Mouse (Mus musculus) heart, adult 8-10 months (tissue): ENCODE results near the gene Atg9b. TPM values are rescaled to one million over a fixed set of nuclear protein-coding genes. Genes with fewer than 3 reads are reported as not detected.

ENCODE experiments used
- DNase-seq: peaks from one replicate; pipeline ENCODE4 v3.0.0; 2022; ENCODE audit warnings: low spot score
- total RNA-seq, 4 experiments: library from RNA; stranded (reverse); gene quantifications; 2 replicates each; pipeline ENCODE4 v1.2.4; 2022

The Atg9b gene
- total RNA-seq, 4 experiments from 2014 or later = 0.73 to 1.7 (median 1.1) TPM

DNA sequence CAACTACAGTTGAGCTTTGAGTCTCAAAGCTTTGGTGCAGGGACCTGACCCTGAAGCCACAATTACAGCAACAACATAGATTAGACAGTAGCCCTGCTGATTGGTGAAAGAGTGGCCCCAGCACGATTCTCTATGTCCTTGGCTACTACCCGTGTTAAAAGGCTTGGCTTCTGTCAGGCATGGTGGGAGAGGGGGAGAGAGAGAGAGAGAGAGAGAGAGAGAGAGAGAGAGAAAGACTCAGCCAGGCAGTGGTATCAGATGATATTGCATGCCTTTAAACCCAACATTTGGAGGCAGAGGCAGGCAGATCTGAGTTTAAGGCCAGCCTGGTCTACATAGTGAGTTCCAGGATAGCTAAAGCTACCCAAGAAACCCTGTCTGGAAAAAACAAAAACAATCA, 10.0 kb downstream of the Atg9b start:
- DNase-seq = no peak

DNA sequence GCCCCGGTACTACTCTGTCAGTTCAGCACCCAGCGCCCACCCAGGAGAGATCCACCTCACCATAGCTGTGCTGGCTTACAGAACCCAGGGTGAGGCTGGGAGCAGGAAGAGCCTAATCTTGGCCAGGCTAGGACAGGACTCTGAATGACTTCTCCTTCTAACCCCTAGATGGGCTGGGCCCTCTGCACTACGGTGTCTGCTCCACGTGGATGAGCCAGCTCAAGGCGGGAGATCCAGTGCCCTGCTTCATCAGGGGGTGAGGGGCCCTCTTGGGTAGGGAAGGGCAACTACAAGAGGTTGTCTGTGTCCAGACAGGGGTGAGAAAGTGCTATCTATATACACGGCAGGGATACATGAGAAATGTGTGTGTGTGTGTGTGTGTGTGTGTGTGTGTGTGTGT, 10.5 kb downstream of the Atg9b start:
- DNase-seq = no peak

DNA sequence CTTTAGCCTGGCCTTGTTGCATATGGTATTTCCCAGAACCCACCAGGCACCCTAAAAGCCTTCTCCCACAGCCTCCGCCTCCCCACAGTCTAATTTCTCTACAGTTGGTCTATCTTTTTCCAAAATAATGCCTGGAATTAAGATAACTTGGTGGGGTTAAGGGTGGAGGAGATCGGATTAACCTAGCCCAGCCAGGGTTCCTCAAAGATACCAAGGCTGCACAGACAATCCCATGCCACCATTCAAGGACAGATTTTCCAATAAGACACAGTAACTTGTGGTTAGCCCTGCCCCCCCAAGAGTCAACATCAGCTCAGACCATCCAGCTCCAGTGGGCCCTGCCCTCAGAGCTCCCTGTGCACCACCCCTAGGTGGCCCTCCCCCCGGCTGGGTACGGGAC, 11.4 kb downstream of the Atg9b start:
- no peak for DNase-seq

DNA sequence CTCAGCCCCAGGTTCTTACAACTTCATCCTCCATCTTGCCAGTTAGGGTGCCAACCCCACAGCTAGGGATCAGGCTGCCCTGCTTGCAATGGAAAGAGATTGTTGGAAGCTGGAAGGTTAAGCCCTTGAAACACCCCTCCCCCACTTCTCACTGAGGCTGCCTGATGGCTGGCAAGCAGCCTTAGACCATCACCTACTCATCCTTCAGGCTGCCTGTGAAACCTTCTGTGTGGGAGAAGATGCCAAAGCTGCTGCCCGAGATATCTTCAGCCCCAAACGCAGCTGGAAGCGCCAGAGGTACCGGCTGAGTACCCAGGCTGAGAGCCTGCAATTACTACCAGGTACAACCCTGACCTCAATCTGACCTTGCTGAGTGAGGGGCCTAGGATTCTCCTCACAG, 12.4 kb downstream of the Atg9b start:
- no peak for DNase-seq

DNA sequence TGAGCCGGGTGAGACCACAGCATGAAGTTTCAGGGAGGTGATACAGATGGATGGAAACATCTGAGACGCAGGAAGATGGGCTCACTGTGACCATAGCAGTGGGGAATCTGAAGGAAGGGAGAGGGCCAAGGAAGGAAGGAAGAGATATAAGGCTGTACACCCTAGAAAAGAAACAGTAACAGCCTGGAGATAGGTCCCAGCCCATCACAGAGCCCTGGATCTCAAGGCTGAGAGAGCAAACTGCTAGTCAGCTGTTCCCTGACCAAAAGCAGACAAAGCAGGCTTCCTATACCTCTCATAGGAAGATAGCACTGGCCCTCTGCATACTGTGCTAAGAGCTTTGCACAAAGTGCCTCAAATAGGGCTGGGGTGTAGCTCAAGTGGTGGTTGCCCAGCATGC, 13.2 kb downstream of the Atg9b start:
- DNase-seq = no peak

DNA sequence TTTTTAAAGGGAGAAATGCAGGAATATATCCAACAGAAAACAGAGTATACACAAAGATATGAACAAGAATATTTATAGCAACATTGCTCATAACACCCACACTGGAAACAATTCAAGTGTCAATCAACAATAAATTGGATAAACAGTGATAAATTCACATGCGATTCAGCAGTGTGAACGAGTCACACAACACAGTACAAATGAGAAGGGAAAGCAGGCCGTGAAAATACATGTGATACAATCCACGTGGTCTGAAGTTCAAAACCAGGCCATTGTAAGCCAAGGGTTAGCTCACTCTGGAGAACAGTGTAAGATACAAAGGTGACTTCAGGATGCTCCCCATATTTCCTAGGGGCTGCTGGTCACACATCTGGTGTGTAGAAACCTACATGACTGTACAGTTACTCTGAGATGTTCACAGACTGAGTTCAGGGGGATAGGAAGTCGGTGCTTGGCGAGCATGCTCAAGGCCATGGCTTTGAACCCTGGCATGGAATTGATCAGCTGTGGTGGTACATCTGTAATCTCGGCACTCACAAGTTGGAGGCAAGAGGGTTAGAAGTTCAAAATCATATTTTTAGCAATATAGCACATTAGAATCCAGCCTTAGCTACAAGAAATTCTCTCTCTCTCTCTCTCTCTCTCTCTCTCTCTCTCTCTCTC, 17.1 kb downstream of the Atg9b start:
- no peak for DNase-seq

DNA sequence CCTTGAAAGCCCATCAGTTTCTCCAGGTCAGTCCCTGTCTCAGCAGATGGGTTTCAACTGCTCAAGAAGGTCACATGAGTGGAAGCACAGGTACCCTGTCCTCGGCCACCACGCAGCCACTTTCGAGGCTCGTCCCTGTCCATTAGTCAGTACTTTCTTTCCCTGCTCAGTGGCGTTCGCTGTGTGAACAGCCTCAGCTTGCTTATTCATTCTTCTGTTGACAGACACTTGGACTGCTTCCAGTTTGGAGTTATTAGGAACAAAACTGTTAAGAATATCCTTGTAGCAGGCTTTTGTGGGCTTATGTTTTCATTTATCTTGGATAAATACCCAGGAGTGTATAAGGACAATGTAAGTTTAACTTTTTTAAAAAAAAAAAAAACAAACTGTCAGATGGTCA, 17.7 kb downstream of the Atg9b start:
- no peak for DNase-seq

DNA sequence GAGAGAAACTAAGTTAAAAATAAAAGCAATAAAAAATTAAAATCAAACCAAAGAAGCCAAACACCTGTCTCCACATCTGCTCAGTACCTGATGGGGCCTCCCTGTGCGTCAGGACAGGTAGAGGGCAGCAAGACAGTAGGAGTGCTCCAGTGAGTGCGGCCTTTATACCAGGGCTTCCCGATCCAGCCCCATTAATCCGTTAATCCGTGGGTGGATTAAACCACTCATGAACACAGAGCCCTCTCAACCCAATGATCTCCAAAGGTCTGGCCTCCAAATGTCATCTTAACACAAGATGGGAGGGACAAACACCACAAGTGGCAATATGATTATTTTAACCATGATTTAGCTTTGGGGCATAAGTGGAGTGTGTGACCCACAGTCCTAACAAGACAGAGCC, 18.1 kb downstream of the Atg9b start:
- DNase-seq = no peak

DNA sequence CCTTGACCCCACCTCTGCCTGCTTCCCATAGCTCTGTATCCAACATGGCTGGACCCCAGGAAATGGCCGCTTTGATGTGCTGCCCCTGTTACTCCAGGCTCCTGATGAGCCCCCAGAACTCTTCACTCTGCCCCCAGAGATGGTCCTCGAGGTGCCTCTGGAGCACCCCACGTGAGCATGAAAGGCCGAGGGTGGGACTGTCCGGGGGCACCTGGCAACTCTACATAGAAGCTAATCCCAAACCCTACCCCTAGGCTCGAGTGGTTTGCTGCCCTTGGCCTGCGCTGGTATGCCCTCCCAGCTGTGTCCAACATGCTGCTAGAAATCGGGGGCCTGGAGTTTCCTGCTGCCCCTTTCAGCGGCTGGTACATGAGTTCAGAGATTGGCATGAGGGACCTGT, 22.2 kb downstream of the Atg9b start:
- no peak for DNase-seq

DNA sequence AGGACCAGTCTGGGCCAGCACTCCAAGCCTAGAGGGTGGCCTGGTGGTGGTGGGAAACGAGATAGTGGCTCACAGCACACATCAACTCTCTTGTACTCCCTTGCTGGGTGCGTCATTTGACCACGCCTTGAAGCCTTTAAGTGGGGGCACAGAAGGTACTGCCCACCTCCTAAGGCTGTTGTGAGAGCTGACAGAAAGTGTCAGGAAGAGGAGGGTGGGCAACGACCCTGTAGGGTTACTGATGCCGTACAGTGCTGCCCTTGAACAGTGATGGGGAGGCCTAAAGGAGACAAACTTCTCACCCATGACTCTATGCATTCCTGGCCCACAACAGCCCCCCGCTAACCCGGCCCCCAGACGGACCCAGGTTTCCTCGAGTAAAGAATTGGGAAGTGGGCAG, 25.5 kb downstream of the Atg9b start:
- DNase-seq = no peak

DNA sequence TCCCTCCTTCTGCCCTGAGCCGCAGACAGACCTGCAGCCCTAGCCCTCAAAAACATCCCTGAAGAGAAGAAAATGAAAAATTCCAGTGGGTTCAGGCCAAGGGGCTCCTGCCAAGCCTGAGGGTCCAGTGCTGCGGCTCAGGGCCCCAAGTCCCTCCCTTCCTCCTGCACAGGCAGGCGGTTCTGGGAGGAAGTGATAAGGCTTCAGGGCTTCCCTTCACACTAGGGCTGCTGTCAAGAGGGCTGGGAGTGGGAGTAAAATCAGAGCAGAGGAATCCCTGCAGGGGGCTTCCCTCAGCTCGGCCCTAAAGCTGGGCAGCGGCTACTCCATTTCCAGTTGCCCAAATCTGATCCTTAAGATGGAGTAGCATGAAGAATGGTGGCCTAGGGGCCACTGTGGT, 26.4 kb downstream of the Atg9b start:
- no peak for DNase-seq

DNA sequence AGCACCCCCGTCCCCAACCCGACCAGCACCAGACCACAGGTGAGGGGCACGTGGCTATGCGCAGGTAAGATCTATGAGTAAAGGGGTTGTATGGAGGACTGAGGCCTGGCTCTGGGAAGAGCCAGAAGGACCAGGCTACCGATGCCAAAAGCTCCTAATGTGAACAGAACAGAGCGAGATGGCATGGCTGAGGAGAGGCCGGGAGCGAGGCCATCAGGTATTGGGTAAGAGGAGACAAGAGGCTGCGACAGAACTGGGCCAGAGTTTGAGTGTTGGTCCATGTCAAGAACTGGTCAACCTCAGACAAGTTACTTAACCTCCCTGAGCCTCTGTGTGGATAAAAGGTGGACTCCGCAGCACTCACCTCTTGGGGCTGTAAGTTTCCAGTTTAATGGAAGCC, 27.0 kb downstream of the Atg9b start:
- DNase-seq = no peak

DNA sequence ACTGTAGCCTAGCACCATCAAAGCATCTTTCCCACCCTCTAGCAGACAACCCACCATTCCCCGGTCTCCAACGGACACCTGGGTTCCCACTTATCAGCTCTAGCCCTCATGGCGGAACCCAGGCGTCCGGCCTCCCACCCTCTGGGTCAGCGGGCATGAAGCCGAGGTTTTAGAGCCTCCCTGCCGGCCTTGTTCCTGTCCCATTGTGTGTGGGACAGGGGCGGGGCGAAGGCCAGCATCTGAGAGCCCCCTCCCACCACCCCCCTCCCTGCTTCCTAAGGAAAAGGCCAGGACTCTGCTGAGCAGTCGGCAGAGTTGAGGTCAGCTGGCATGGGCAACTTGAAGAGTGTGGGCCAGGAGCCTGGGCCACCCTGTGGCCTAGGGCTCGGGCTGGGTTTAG, 27.4 kb downstream of the Atg9b start, which contains the start of gene Nos3:
Gene Nos3 (plus strand): TSS at position 303 of the 400 bp plus-strand sequence.
- peak; percentile 79 for DNase-seq

DNA sequence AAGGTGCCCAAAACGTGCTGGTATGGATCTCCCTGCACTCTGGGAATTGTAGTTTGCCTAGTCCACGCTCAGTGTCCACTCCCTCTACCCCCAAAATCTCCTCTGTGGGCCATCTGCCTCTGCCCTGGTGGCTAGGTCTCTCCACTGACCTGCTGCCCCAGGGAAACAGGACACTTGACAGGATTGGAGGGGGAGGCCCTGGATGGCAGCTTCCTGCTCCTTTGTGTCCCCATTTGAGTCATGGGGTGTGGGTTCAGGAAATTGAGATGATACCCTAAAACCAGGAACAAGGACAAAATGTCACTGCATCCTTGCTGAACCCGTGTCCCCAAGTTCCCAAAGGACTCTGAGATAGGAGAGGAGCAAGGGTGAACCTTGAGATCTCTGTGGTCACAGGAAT, 27.9 kb downstream of the Atg9b start:
- DNase-seq = no peak

DNA sequence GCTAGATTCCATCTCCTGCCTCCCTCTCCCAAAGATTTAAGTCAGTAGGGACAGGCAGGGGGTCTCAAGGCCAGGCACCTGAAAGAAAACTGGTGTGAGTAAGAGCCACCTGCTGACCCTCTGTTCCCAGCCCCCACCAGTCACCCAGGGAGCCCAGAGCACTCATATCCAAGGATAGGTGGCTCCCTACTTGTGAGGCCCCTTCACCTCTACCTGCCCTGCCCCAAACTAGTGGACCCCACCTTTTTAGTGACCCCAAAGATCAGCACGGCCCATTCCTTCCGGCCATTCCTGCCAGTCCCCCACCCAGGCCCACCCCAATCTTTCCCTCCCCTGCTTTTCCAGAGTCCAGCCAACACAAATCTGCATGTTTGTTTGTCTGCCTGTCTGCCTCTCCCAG, 28.5 kb downstream of the Atg9b start:
- DNase-seq = no peak

DNA sequence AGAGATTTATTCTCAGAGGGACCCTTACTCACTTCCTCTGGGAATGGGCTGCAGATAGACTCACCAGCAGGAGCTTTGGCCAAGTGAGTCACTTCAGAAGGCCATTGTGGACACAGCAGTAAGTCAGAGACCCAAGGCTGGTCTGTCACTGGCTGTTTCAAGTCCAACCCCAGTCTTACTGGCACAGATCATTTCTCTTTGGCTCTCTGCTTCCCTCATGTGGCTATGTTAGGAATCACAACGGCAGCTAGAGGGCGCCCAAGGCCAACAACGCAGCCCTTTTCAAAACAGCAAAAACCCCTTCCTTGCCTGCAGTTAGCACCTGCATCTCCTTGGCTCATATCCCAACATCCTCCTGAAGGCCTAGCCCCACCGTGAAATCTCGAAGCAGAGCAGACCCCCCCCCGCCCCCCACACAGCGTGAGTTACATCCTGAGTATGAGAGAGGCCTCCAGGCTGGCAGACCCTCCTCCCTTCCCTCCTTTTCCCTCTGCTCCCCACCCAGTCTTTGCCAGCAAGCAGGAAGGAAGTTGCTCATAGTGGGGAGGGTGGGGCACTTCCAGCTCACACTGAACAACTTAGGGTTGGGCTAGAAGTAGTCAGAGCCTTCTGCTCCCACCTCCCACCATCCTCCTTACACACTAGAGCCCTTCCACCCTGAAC, 31.0 kb downstream of the Atg9b start:
- DNase-seq = peak; percentile 88

DNA sequence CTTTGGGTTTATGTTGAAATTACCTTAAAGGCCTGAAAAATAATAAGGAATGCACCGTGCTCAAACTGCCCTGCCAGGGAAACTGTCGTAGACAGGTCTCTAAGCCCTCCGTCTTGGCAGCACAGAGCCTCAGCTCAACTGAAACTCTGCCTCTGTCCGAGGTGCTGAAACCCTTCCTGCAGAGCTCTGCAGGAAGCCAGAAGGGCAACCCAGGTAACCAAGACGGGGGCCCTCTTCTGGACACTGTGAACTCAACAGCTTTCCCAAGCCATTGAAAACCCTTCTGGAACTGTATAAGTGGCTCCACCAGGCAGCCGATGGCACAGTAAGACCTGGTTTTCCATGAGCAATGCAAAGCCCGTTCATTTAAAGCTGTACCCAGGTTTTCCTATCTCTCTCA, 34.5 kb downstream of the Atg9b start:
- DNase-seq = peak; percentile 59

DNA sequence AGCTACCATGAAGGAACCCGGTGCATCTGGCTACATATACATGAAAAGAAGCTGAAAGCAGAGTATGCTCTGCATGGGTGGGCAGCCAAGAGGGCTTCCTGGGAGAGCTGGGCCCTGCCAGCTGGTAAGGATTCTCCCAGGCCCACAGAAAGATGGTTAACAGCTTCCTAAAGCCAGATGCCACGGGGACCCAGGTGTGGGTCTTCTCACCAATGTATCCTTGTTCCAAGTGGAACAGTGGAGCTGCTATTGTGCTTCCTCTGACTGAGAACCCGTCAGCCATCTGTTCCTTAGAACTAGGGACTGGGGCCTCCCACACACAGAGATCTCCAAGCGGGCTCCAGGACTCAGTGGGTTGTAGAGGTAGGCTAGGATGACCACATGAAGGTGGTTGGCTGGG, 35.2 kb downstream of the Atg9b start:
- no peak for DNase-seq

DNA sequence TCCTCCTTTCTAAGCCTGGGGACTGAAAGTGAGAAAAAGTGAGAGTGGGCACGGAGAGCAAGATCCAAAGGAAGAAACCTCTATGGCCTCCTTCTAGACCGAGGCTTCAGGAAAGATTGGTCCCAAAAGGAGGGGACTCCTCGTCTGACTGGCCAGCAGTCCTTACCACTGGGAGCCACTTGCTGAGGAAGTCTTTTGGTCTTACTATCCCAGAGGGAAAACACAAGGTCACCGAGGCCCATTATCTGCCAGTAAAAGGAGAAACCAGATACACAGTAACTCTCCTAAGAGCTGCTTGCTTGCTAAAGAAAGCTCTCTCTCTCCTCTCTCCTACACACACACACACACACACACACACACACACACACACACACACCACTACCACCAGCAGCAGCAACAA, 38.6 kb downstream of the Atg9b start:
- no peak for DNase-seq

DNA sequence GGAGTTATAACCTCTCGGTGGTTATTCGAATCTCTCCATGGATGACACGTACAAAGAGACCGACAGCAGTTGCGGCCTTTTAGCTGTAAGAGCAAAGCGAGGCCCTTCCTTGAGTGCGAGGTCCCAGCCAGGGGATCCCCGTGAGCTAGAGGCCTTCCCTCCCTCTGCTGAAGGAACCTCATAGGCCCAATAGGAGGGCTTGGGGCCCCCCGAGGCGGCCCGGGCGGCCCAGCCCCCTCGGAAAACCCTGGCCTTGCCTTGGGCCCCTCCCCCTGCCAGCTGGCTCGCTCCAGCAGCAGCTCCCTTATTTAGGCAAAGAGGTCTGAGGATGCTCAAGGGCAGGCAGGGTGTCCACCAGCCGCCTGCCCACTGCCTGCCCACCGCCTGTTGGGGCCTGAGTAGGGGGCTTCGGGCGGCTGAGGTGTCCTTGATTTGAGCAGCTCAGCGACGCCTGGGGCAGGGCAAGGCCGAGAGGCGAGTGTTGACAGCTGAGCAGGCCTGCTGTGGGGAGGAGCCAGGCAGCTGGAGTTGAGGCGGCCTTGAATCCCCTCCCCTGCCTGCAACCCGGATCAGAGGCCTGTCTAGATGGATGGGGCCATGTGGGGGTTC, 39.6 kb downstream of the Atg9b start:
- no peak for DNase-seq

DNA sequence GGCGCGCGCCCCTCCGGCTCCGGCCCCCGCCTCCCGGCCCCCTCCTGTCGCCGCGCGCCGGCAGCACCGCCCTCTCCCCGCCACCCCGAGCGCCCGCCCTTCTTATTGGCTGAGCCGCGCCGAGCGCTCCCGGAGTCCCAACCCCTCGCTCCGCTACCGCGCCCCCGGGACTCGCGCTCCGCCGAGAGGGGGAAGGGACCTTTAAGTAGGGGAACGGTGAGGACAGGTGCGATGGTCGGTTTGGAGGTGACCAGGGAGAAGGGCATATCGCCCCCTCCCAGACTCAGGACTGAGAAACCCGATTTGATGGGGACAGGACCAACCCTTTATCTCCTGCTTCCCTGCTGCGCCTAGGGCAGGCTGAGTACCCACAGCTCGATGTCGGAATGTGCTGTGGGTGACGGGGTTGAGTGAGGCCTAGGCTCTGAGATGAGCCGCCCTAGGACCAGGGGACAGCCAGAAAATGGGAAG, 40.2 kb downstream of the Atg9b start:
- DNase-seq = peak; percentile 69

DNA sequence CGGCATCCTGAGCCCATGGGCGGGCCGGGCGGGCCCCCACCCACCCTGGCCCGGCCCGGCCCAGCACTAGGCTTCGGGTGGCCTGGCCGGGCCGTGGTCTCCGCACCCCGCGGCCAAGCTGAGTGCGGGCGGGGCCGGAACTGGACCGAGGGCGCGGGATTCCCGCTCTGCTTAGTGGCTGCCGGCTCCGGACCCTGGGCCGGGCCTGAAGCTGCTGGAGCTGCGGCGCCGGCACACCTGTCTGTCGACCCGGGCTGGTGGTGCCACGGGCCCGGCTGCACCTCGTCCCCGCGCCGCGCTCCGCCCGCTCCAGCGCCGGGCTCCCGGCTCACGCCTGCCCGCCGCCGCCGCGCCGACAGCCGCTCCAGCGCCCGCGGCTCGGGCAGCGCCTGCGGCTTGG, 40.7 kb downstream of the Atg9b start, which contains the start of gene Kcnh2:
Gene Kcnh2 (minus strand): TSS at position 327 of the 400 bp plus-strand sequence.
- DNase-seq = no peak
